8 mouse cellular contexts compared by ENCODE assay signal in the genomic region with DNA sequence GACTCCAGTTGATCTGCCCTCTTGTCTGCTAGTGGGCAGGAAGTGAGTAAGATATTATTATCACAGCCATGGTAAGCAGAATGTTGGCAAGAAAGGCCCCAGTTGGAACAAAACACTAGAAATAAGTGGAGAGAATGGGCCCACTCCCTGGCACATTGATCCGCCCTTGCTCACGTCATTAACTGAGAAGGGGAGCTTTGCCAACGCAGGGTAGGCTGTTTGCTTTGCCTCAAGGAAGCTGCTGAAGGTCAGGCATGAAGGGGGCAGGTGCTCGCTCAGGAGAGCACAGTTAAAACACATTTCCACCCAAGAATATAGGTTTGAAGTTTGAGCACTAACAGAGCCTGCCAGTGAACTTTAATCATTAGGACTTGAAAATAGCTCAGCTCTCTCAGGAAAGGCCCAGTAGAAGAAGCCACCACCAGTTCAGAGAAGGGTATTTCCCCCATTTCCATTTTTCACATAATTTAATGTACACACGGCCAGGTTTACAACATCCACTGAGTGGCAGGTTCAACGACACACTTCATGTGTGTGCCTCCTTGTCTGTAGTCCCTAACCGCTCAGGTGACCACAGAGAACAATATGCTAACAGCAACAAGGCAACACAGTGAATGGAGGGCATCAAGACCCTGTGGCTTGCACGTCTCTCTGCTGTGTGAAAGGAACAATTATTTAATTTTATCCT.
DNase-seq lines count a peak whose midpoint lies in the region; ATAC-seq and TF ChIP-seq lines count a peak whose summit lies in the region.
"Had no signal": no experiment of that assay in that cellular context is flagged by ENCODE, and none has a peak within 500 bp of the region (broad histone marks: within the 10 kb centered on the region; RNA-seq: fewer than 3 reads in every experiment).

No protein-coding gene starts in this region.

- DNase-seq in spleen, adult 2 months (ENCODE audit: low read depth in 1 of 2, low spot score in 2 of 2): no peak
- no peak for DNase-seq in spleen, adult 18-20 months
- DNase-seq in lung, embryonic 14.5 days: peak; percentile 11
- no peak for DNase-seq in spleen, postnatal 10 days (ENCODE audit: low spot score in 2 of 2)
- no peak for DNase-seq in cerebellum, adult 9-11 months

- H3K4me2 ChIP-seq in heart, embryonic 15.5 days: no peak overlapping the region; the same call in 1 of the 2 replicates
- H3K4me2 ChIP-seq in lung, embryonic 14.5 days: peak overlapping the region; percentile 47
- no peak overlapping the region for H3K4me2 ChIP-seq in hindbrain, embryonic 12.5 days (replicated peaks)
- H3K4me2 ChIP-seq: limb, embryonic 15.5 days had no signal

- H3K27ac ChIP-seq in spleen, adult 2 months (ENCODE audit: insufficient read depth, low read length): peak overlapping the region; percentile 58
- peak overlapping the region; percentile 57 for H3K27ac ChIP-seq in heart, embryonic 15.5 days
- H3K27ac ChIP-seq in lung, embryonic 14.5 days (ENCODE audit: low read depth): peak overlapping the region; percentile 71
- H3K27ac ChIP-seq in hindbrain, embryonic 12.5 days: no peak overlapping the region
- H3K27ac ChIP-seq: limb, embryonic 15.5 days had no signal

- ATAC-seq in heart, embryonic 15.5 days (replicated peaks; ENCODE audit: insufficient number of reproducible peaks, insufficient read depth, low FRiP score, low read depth): 0 out of 2 replicates have a peak, but pooled peaks have one; percentile 25
- ATAC-seq in lung, embryonic 14.5 days (ENCODE audit: insufficient read depth): no peak
- ATAC-seq in hindbrain, embryonic 12.5 days (ENCODE audit: low FRiP score): no peak

- no peak for TF ChIP-seq POLR2A in spleen, adult 2 months (IDR thresholded peaks at IDR 0.05; ENCODE audit: low read depth, low read length)

- no peak for TF ChIP-seq CTCF in spleen, adult 2 months (IDR thresholded peaks at IDR 0.05; ENCODE audit: extremely low read depth, insufficient read depth, insufficient read length, insufficient replicate concordance)
- TF ChIP-seq CTCF in lung, embryonic 14.5 days (IDR thresholded peaks at IDR 0.05; ENCODE audit: low read depth): no peak

- no peaks in the 10 kb centered on the region for H3K9me3 ChIP-seq in heart, embryonic 15.5 days (replicated peaks)
- no peaks in the 10 kb centered on the region for H3K9me3 ChIP-seq in lung, embryonic 14.5 days (ENCODE audit: low read depth, low read length)
- no peaks in the 10 kb centered on the region for H3K9me3 ChIP-seq in hindbrain, embryonic 12.5 days (replicated peaks)
- H3K9me3 ChIP-seq: limb, embryonic 15.5 days had no signal

- 45% methylated on average over 8 of the region's 8 CpGs for WGBS in spleen, adult 2 months
- 58% methylated on average over 8 of the region's 8 CpGs for WGBS in heart, embryonic 15.5 days
- 49% methylated on average over 8 of the region's 8 CpGs for WGBS in lung, embryonic 14.5 days
- 89% methylated on average over 8 of the region's 8 CpGs for WGBS in hindbrain, embryonic 12.5 days

- peaks cover 3% of the 10 kb centered on the region for H3K36me3 ChIP-seq in spleen, adult 2 months (ENCODE audit: control insufficient read depth, insufficient read depth, low read length)
- no peaks in the 10 kb centered on the region for H3K36me3 ChIP-seq in heart, embryonic 15.5 days
- H3K36me3 ChIP-seq in lung, embryonic 14.5 days (ENCODE audit: insufficient read depth): no peaks in the 10 kb centered on the region
- no peaks in the 10 kb centered on the region for H3K36me3 ChIP-seq in hindbrain, embryonic 12.5 days
- H3K36me3 ChIP-seq: limb, embryonic 15.5 days had no signal

- peaks cover 20% of the 10 kb centered on the region for H3K4me1 ChIP-seq in spleen, adult 2 months (ENCODE audit: control insufficient read depth, insufficient read depth, insufficient read length)
- peaks cover 35% of the 10 kb centered on the region for H3K4me1 ChIP-seq in heart, embryonic 15.5 days (replicated peaks)
- peaks cover 31% of the 10 kb centered on the region for H3K4me1 ChIP-seq in lung, embryonic 14.5 days (ENCODE audit: insufficient read depth)
- H3K4me1 ChIP-seq in hindbrain, embryonic 12.5 days: peaks cover 2% of the 10 kb centered on the region; the same call in 1 of the 2 replicates

- H3K27me3 ChIP-seq in spleen, adult 2 months (ENCODE audit: control insufficient read depth, insufficient read depth, low read length): no peaks in the 10 kb centered on the region
- no peaks in the 10 kb centered on the region for H3K27me3 ChIP-seq in heart, embryonic 15.5 days
- no peaks in the 10 kb centered on the region for H3K27me3 ChIP-seq in lung, embryonic 14.5 days (ENCODE audit: insufficient read depth, low read length)
- H3K27me3 ChIP-seq in hindbrain, embryonic 12.5 days: no peaks in the 10 kb centered on the region
- H3K27me3 ChIP-seq: limb, embryonic 15.5 days had no signal

- no peak overlapping the region for H3K4me3 ChIP-seq in spleen, adult 2 months (ENCODE audit: extremely low read depth, insufficient read depth, insufficient read length)
- H3K4me3 ChIP-seq in heart, embryonic 15.5 days: no peak overlapping the region
- H3K4me3 ChIP-seq in lung, embryonic 14.5 days (ENCODE audit: low read depth, low read length): peak overlapping the region; percentile 3; the same call in 1 of the 2 replicates
- no peak overlapping the region for H3K4me3 ChIP-seq in hindbrain, embryonic 12.5 days
- H3K4me3 ChIP-seq: limb, embryonic 15.5 days had no signal

- no peak overlapping the region for H3K9ac ChIP-seq in heart, embryonic 15.5 days
- H3K9ac ChIP-seq in lung, embryonic 14.5 days: no peak overlapping the region
- H3K9ac ChIP-seq in hindbrain, embryonic 12.5 days: no peak overlapping the region
- H3K9ac ChIP-seq: limb, embryonic 15.5 days had no signal
